Mouse (Mus musculus) ES-CJ7 (cell line): ENCODE results near the gene Higd1a.
A peak's percentile ranks its signal among the peaks of the same experiment; 100 is the strongest.

Source experiments
- DNase-seq: peaks from one replicate; pipeline ENCODE4 v3.0.0; 2011; ENCODE audit warnings: low read depth, low spot score

The Higd1a gene

GRCm38 (mm10) chr9:121858153-121858488 lies at the start of gene Higd1a:
Higd1a (minus strand) TSS chr9:121858362.
- DNase-seq, result no peak

DNA sequence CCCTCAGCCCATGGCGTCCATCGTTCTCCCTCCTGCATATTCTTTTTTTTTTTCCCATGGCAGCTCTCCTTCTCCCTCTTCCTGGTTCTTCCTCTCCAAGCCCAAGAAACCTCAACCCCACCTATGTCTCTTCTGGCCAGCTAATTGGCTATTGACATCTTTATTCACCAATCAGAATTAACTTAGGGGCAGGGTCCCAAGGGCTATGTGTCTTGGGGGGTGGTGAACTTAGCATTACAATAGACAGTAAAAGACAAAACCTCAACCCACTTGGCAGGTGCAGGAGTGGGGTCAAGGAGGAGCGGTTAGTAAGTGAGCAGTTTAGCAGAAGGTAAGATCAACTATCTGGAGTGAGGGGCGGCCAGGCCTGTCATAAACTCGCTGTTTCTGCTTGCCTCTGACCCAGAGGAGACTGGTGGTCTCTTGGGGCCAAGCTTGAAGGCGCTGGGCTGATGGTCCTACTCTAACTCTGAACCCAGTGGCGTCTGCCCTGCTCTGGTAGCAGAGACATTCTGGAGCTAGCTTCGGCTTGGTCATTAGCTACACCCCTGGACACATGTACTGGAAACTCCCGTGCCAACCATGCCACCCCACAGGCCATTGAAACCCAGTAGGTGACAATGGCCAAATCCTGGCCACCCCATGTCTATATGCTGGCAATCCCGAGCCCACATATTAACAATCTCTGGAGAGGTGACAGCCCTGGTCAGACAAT lies 49.4 kb upstream of the Higd1a start:
- peak; percentile 63 for DNase-seq

GRCm38 (mm10) chr9:121906456-121906855 lies 48.3 kb upstream of the Higd1a start:
- DNase-seq, result no peak

DNA sequence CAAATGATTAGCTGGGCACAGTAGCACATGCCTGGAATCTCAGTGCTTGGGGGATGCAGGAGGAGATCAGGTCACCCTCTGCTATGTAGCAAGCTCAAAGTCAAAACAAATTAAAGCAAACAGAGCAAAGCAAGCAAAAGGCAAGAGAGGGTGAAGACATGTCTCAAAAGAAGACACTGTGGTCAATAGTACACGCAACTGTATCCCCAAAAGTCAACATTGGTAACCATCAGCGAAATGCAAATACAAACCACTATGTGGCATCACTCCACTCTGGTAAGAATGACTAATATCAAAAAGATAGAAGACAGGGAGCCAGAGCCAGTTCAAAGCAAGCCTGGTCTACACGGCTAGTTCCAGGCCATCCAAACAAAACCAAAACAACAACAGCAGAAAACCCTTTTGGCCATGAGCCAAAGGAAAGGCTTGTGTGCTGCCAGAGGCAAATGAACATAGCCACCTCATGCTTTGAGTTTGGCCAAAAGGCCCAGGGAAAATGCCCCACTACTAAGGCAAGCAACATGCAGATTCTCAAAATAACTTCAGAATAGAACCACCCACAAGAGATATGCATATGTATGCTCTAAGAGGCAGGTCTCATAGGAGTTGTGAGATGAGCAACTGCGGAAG lies 47.5 kb upstream of the Higd1a start:
- no peak for DNase-seq

DNA sequence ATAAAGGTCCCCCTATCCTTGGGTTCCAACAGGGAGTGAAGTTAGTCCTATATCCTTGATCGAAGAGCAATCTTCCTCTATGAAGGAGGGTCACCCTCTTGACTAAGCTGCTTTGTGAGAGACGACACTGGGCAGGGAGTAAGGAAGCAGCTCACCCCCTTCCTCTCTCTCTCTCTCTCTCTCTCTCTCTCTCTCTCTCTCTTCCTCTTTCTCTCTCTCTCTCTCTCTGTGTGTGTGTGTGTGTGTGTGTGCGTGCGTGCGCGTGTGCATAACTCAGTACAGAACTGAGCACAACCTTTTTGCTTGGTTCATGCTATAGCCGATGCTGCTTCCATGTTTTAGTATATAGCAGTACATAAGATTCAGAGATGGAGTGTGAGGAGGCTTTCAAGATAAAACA lies 46.8 kb upstream of the Higd1a start:
- no peak for DNase-seq

- DNase-seq, result no peak
Observed at GRCm38 (mm10) chr9:121904319-121904718, 46.2 kb upstream of the Higd1a start.

DNA sequence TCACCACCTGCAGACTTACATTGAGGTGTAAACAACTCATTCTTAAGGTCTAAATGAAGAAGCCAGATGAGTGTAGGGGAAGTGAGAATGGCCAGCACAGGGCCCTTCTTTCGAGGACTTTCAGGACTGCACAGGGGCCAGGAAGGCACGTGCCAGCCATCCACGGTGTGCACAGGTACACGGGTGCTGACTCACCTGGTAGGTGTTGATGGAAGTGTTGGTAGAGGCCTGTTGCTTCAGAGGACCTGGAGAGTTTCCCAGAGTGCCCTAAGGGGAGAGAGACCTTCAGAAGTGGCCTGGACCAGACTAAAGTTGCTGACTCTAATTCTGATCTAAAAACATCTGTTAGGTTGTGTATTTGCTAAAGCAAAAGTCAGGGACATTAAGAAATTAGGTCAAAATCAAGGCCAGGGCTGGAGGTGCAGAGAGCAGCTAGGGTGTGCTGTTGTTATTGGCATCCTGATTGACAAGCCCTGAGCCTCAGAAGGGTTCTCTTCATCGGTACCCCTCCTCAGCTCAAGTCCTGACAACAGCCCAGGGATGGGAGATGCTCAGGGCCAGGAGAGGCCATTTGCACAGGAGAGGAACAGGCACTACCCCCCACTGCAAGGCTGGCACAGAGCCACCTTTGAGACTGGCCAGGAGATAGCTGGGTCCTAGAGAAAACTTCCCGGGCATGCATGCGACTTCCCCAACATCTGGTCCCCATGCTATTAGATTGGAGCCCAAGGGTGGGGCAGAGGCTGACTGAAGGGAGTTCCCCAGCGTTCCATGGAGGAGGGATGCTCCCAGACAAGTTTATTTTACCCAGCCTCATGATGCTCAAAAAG lies 45.5 kb upstream of the Higd1a start:
- no peak for DNase-seq

- DNase-seq, result no peak
Observed at GRCm38 (mm10) chr9:121901710-121902700, 43.8 kb upstream of the Higd1a start.

- DNase-seq, result no peak
Observed at GRCm38 (mm10) chr9:121900282-121900855, 42.2 kb upstream of the Higd1a start.

GRCm38 (mm10) chr9:121899306-121899705 lies 41.1 kb upstream of the Higd1a start:
- no peak for DNase-seq

DNA sequence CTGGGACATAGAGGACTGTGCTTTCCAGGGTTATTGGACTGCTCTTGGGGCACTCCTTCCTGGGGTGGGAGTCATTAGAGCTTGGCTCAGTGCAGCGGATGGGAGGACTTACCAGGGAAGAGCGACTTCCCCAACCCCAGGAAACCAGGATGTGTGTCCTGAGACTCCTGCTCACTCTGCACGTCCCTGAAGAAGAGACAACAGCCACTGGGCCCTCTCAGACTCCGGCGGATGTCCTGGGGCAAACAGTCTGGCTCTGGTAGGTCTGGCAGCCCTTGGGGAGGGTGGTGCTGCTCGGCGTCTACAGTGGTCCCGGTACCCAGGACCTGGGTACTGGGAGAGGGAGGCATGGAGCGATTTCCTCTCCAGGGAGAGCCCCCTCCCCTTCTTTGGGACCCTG lies 40.1 kb upstream of the Higd1a start, which contains the start of gene Ackr2:
Gene Ackr2 (plus strand): TSS at position 111 of the 400 bp plus-strand sequence.
- no peak for DNase-seq

- DNase-seq, result no peak
Observed at GRCm38 (mm10) chr9:121896820-121897219, 38.7 kb upstream of the Higd1a start.

DNA sequence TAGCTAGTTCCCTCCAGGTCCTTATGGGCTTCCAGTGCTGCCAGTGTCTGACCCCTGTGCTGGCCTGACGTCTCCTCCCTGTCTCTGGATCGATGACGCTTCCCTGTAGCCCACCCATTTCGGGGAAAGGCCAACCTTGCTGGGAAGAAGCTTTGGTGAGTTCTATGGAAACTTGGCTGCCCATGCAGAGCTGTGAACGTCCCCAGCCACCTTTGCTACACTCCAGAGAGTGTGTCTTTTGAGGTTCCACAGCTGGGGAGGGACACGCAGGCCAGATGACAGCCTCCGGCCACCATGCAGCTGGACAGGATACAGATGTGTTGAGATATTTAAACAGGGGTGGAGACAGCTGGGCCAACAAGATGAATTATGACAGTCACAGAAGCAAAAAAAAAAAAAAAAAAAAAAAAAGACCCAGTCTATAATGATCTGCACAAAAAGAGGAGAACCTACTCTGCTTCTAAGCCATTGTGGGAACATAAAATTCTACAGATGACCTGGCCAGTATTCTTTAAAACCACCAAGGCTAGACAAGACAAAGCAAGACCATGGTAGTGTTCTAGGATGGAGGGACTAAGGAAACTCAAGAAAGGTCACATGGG lies 37.3 kb upstream of the Higd1a start:
- DNase-seq, result no peak

DNA sequence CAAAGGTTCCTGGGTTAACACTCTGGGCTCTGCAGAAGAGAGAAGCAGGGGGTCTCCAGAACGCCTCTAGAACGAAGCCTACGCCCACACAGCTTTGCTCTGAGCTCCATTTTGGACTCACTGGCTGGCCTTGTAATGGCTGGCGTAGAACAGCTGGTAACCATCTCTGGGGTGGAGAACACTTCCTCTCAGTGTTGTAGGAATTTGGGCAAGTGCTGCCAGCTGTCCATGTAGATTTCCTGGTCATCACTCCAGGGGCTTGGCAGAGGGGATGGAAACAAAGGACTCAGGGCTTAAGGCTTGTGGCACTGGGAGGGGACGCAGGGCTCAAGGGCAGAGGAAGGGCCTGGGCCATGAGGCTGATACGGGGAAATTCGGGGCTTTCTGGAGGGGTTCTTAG lies 36.3 kb upstream of the Higd1a start:
- no peak for DNase-seq

DNA sequence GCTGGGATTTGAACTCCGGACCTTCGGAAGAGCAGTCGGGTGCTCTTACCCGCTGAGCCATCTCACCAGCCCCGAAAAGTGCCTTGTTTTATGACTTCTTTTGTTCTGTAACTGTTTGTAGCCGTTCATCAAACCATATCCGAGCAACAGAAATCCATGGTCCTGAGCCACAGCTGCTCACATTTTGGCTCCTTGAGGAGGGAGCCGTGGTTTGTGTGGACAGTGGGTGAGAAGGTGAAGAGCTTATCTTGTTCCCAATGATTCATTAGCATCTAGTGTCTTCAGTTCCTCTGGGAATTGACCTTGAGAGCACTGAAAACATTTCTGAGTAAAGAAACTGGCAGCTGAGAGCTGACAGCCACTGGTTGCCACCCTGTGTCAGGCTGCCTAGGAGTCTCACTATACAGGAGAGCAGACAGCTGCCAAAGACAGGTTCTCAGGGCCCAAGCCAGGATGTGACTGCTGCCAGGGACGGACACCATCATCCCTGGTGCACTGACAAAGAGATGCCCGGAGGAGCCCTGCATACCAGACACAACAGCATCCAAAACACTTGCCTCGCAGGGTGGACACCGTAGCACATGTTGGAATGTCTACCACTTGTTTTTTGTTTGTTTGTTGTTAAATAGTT lies 34.0 kb upstream of the Higd1a start:
- DNase-seq, result no peak

GRCm38 (mm10) chr9:121891301-121891700 lies 33.1 kb upstream of the Higd1a start:
- DNase-seq, result no peak

DNA sequence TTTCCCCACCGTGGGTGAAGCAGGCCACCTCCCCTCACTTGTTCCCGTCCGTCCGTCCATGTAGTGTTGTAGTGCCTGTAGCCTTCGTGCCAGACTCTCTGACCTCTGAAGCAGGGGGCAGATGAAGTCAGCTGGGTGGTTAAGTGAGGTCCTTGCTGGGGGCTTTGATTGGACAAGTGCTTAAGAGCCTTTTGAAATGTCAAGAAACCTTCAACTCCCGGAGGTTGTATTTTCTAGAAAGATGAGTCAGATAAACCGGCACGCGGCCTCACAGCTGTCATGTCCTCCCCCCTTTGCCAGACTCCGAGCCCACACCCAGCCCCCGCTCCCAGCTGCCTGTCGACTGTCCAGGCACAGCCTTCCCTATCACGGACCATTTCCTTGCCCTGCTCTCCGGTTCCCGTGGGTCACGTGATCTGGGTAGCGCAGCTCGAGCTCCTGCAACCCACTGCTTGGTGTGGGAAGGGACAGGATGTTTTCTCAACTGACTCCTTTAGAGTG lies 32.3 kb upstream of the Higd1a start:
- DNase-seq, result no peak

- DNase-seq, result no peak
Observed at GRCm38 (mm10) chr9:121889927-121890440, 31.8 kb upstream of the Higd1a start.

- DNase-seq, result no peak
Observed at GRCm38 (mm10) chr9:121882015-121882457, 23.9 kb upstream of the Higd1a start.

DNA sequence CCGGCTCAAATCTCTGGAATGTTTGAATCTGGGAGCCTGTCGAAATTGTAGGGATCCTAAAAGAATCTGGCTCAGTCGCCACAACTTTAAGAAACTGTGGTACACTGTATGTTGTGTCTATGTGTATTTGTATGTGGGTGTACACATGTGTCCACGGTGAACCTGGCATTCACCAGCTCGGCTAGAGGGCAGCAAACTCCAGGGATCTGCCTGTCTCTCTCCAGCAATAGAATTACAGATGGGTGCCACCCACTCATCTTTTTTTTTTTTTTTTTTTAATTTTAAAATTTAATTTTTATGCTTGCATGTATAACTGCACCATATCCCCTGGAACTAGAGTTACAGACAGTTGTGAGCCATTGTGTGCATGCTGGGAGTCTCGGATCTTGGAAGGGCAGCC lies 23.1 kb upstream of the Higd1a start:
- no peak for DNase-seq
